ENCODE assay signal across 22 mouse cellular contexts in genomic region chr2:32553592-32554148, GRCm38 (mm10). TPM values are rescaled to one million over a fixed set of nuclear protein-coding genes. Genes with fewer than 3 reads are reported as not detected.
DNase-seq lines count a peak whose midpoint lies in the region; ATAC-seq and TF ChIP-seq lines count a peak whose summit lies in the region.
"Had no signal": no experiment of that assay in that cellular context is flagged by ENCODE, and none has a peak within 500 bp of the region (broad histone marks: within the 10 kb centered on the region; RNA-seq: fewer than 3 reads in every experiment).

No protein-coding gene starts in this region.

- H3K4me1 ChIP-seq in forebrain, embryonic 10.5 days: peaks cover 38% of the 10 kb centered on the region
- H3K4me1 ChIP-seq in forebrain, embryonic 15.5 days: no peaks in the 10 kb centered on the region
- H3K4me1 ChIP-seq in thymus, adult 2 months (replicated peaks; ENCODE audit: control insufficient read depth, insufficient read depth, low read length): peaks cover 53% of the 10 kb centered on the region
- no peaks in the 10 kb centered on the region; the same call in 1 of the 2 replicates for H3K4me1 ChIP-seq in cortical plate, adult 2 months (ENCODE audit: control insufficient read depth, insufficient read depth, low read length)

- H3K27ac ChIP-seq in forebrain, embryonic 10.5 days: peak overlapping the region; percentile 27; the same call in 1 of the 2 replicates
- no peak overlapping the region for H3K27ac ChIP-seq in forebrain, embryonic 15.5 days (replicated peaks)
- H3K27ac ChIP-seq in thymus, adult 2 months (ENCODE audit: control insufficient read depth, insufficient read depth, low read length): peak overlapping the region; percentile 80
- peak overlapping the region; percentile 31; the same call in 1 of the 2 replicates for H3K27ac ChIP-seq in cortical plate, adult 2 months (ENCODE audit: insufficient read depth, low read length)
- H3K27ac ChIP-seq: embryonic facial prominence, embryonic 12.5 days; hindbrain, embryonic 12.5 days; limb, embryonic 13.5 days; liver, embryonic 15.5 days; neural tube, embryonic 13.5 days had no signal

- 83% methylated on average over 7 of the region's 7 CpGs for WGBS in forebrain, embryonic 10.5 days
- WGBS in forebrain, embryonic 15.5 days: 87% methylated on average over 7 of the region's 7 CpGs
- WGBS in thymus, adult 2 months: 10% methylated on average over 7 of the region's 7 CpGs

- no peaks in the 10 kb centered on the region for H3K27me3 ChIP-seq in forebrain, embryonic 10.5 days (ENCODE audit: poor library complexity, severe bottlenecking)
- no peaks in the 10 kb centered on the region for H3K27me3 ChIP-seq in forebrain, embryonic 15.5 days
- no peaks in the 10 kb centered on the region for H3K27me3 ChIP-seq in thymus, adult 2 months (ENCODE audit: control insufficient read depth, insufficient read depth, low read length)
- H3K27me3 ChIP-seq: embryonic facial prominence, embryonic 12.5 days; hindbrain, embryonic 12.5 days; limb, embryonic 13.5 days; liver, embryonic 15.5 days; neural tube, embryonic 13.5 days had no signal

- no peak overlapping the region for H3K4me2 ChIP-seq in forebrain, embryonic 15.5 days (replicated peaks)
- H3K4me2 ChIP-seq: embryonic facial prominence, embryonic 12.5 days; hindbrain, embryonic 12.5 days; limb, embryonic 13.5 days; liver, embryonic 15.5 days; neural tube, embryonic 13.5 days had no signal

- no peak for TF ChIP-seq CTCF in thymus, adult 2 months (IDR thresholded peaks at IDR 0.05; ENCODE audit: borderline replicate concordance, control insufficient read depth, extremely low read depth, insufficient read depth, low read length, poor library complexity)
- no peak for TF ChIP-seq CTCF in cortical plate, adult 2 months (IDR thresholded peaks at IDR 0.05; ENCODE audit: extremely low read depth, insufficient read depth, low read length)

- H3K4me3 ChIP-seq in forebrain, embryonic 10.5 days: no peak overlapping the region
- no peak overlapping the region for H3K4me3 ChIP-seq in forebrain, embryonic 15.5 days
- 0 out of 2 replicates have a peak overlapping the region, but pooled peaks have one; percentile 13 for H3K4me3 ChIP-seq in thymus, adult 2 months (ENCODE audit: control insufficient read depth, insufficient read depth, low read length)
- no peak overlapping the region for H3K4me3 ChIP-seq in cortical plate, adult 2 months (ENCODE audit: insufficient read depth, low read length)
- H3K4me3 ChIP-seq: embryonic facial prominence, embryonic 12.5 days; hindbrain, embryonic 12.5 days; limb, embryonic 13.5 days; liver, embryonic 15.5 days; neural tube, embryonic 13.5 days had no signal

- H3K9me3 ChIP-seq in forebrain, embryonic 10.5 days: no peaks in the 10 kb centered on the region
- no peaks in the 10 kb centered on the region for H3K9me3 ChIP-seq in forebrain, embryonic 15.5 days
- H3K9me3 ChIP-seq: embryonic facial prominence, embryonic 12.5 days; hindbrain, embryonic 12.5 days; limb, embryonic 13.5 days; liver, embryonic 15.5 days; neural tube, embryonic 13.5 days had no signal

- H3K36me3 ChIP-seq in forebrain, embryonic 10.5 days (replicated peaks): peaks cover 7% of the 10 kb centered on the region
- no peaks in the 10 kb centered on the region for H3K36me3 ChIP-seq in forebrain, embryonic 15.5 days
- no peaks in the 10 kb centered on the region for H3K36me3 ChIP-seq in thymus, adult 2 months (ENCODE audit: control insufficient read depth, insufficient read depth, low read length)
- H3K36me3 ChIP-seq: hindbrain, embryonic 12.5 days; liver, embryonic 15.5 days; neural tube, embryonic 13.5 days had no signal

- no peak for DNase-seq in forebrain, embryonic 10.5 days (ENCODE audit: extremely low spot score, low spot score)
- DNase-seq in thymus, adult 2 months: no peak
- no peak for DNase-seq in thymus, postnatal 14 days
- peak; percentile 34 for DNase-seq in thymus, postnatal 4 days
- DNase-seq in adrenal gland, postnatal 14 days: no peak
- no peak for DNase-seq in embryo, embryonic 11 days
- DNase-seq: cerebellum, postnatal 25 days; gastrocnemius, postnatal 10 days; heart, adult 18-20 months; kidney, postnatal 10 days; lung, postnatal 10 days; right cerebral cortex, postnatal 25 days had no signal

- TF ChIP-seq POLR2A in thymus, adult 2 months (IDR thresholded peaks at IDR 0.05; ENCODE audit: control insufficient read depth, extremely low read depth, insufficient read depth, low read length, poor library complexity): no peak
- TF ChIP-seq POLR2A in cortical plate, adult 2 months (IDR thresholded peaks at IDR 0.05; ENCODE audit: extremely low read depth, insufficient read depth, low read length): no peak

- ATAC-seq in forebrain, embryonic 15.5 days (replicated peaks): no peak
- ATAC-seq: intestine, postnatal 0 days had no signal

- H3K9ac ChIP-seq in forebrain, embryonic 15.5 days (replicated peaks): no peak overlapping the region
- H3K9ac ChIP-seq: embryonic facial prominence, embryonic 12.5 days; hindbrain, embryonic 12.5 days; limb, embryonic 13.5 days; liver, embryonic 15.5 days; neural tube, embryonic 13.5 days had no signal

RNA-seq across cellular contexts. Expression of gene Dpm2, which starts 17.0 kb away (rescaled TPM):
- polyA plus RNA-seq in forebrain, embryonic 10.5 days (2016; fragmentation: Nextera tagmentation; extraction: Ambion mirVana): 104 and 105 TPM in 2 replicates
- 136 TPM in 2 replicates for polyA plus RNA-seq in forebrain, embryonic 15.5 days (2015; fragmentation: Nextera tagmentation; extraction: Ambion mirVana)
- polyA plus RNA-seq in thymus, adult 2 months (2012; rRNA removed): 158 and 173 TPM in 2 replicates
- polyA plus RNA-seq in cortical plate, adult 2 months (2012; rRNA removed): 153 and 155 TPM in 2 replicates
- 47.8 and 61.8 TPM in 2 replicates for total RNA-seq in adrenal gland, postnatal 14 days (2021)

RNA-seq across cellular contexts. Expression of gene Fam102a, which starts 18.5 kb away (rescaled TPM):
- 7.3 and 7.8 TPM in 2 replicates for polyA plus RNA-seq in forebrain, embryonic 10.5 days (2016; fragmentation: Nextera tagmentation; extraction: Ambion mirVana)
- 5.7 and 6.1 TPM in 2 replicates for polyA plus RNA-seq in forebrain, embryonic 15.5 days (2015; fragmentation: Nextera tagmentation; extraction: Ambion mirVana)
- 57.4 and 66.7 TPM in 2 replicates for polyA plus RNA-seq in thymus, adult 2 months (2012; rRNA removed)
- 39.2 and 46.7 TPM in 2 replicates for polyA plus RNA-seq in cortical plate, adult 2 months (2012; rRNA removed)
- 25.6 and 28.7 TPM in 2 replicates for total RNA-seq in adrenal gland, postnatal 14 days (2021)

RNA-seq across cellular contexts. Expression of gene Pip5kl1, which starts 20.9 kb away (rescaled TPM):
- polyA plus RNA-seq in forebrain, embryonic 10.5 days (2016; fragmentation: Nextera tagmentation; extraction: Ambion mirVana): 1.8 TPM in 2 replicates
- polyA plus RNA-seq in forebrain, embryonic 15.5 days (2015; fragmentation: Nextera tagmentation; extraction: Ambion mirVana): 3.5 and 4.2 TPM in 2 replicates
- 0.92 and 1.1 TPM in 2 replicates for polyA plus RNA-seq in thymus, adult 2 months (2012; rRNA removed)
- polyA plus RNA-seq in cortical plate, adult 2 months (2012; rRNA removed): 31.3 and 37.6 TPM in 2 replicates
- total RNA-seq in adrenal gland, postnatal 14 days (2021): 0.23 TPM in 1 of 2 replicates, not detected in the other
- total RNA-seq: gastrocnemius, postnatal 10 days; heart, adult 18-20 months; monocyte, adult 5-6 weeks had no signal
- polyA plus RNA-seq: heart, postnatal 0 days; intestine, postnatal 0 days; liver, embryonic 15.5 days had no signal

RNA-seq across cellular contexts. Expression of gene 9430097D07Rik, which starts 21.8 kb away (rescaled TPM):
- polyA plus RNA-seq in forebrain, embryonic 10.5 days (2016; fragmentation: Nextera tagmentation; extraction: Ambion mirVana): 0.19 and 0.30 TPM in 2 replicates
- 0.23 and 0.24 TPM in 2 replicates for polyA plus RNA-seq in forebrain, embryonic 15.5 days (2015; fragmentation: Nextera tagmentation; extraction: Ambion mirVana)
- not detected in 2 replicates for polyA plus RNA-seq in thymus, adult 2 months (2012; rRNA removed)
- polyA plus RNA-seq in cortical plate, adult 2 months (2012; rRNA removed): 1.0 TPM in 2 replicates
- total RNA-seq in adrenal gland, postnatal 14 days (2021): not detected in 2 replicates
- total RNA-seq: gastrocnemius, postnatal 10 days; heart, adult 18-20 months; monocyte, adult 5-6 weeks had no signal
- polyA plus RNA-seq: heart, postnatal 0 days; liver, embryonic 15.5 days had no signal

RNA-seq across cellular contexts. Expression of gene St6galnac4, which starts 33.2 kb away (rescaled TPM):
- 15.7 and 17.6 TPM in 2 replicates for polyA plus RNA-seq in forebrain, embryonic 10.5 days (2016; fragmentation: Nextera tagmentation; extraction: Ambion mirVana)
- 25.9 and 26.4 TPM in 2 replicates for polyA plus RNA-seq in forebrain, embryonic 15.5 days (2015; fragmentation: Nextera tagmentation; extraction: Ambion mirVana)
- polyA plus RNA-seq in thymus, adult 2 months (2012; rRNA removed): 29.3 and 34.1 TPM in 2 replicates
- 34.8 and 36.6 TPM in 2 replicates for polyA plus RNA-seq in cortical plate, adult 2 months (2012; rRNA removed)
- 12.0 and 13.5 TPM in 2 replicates for total RNA-seq in adrenal gland, postnatal 14 days (2021)
